Mouse (Mus musculus) testis, postnatal 10 days (tissue): ENCODE data around the gene Ccdc141.

Experiments
- DNase-seq: peaks from one replicate; pipeline ENCODE4 v3.0.0; 2021; ENCODE audit warnings: low spot score

The Ccdc141 gene

DNA sequence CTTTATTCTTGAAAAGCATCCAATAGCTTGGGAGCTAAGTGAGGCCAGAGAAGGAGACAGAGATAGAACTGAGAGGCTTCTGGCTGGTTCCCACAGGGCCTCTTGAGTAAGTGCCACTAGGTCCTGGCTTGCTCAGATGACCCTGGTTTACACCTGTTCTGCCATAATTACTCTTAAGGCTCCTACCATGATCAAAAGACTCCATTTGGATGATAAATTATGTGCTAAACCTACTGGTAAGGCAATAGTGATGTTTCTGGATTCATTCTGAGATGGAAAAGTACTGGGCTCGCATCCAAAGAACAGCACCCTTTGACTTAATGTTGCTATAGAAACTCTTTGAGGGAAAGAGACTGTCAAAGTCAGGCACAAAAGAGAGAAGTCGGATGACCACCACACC lies 3.9 kb upstream of the Ccdc141 start:
- no peak for DNase-seq

DNA sequence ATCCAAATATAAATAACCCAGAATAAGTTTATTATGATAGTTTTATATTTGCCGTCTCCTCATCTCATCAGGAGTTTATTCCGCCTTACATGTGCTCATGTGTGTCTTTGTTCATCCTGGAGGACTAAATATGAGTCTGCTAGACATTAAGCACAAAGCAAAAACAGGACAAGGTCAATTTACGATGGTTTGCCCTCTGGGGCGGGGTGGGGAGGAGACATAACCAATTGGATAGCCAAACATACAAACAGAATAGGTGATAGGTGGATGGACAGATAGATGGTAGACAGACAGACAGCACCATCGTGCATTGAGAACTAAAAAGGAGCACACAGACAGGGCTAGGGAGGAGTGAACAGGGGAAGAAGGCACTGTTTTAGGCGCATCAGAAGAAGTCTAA lies 3.4 kb upstream of the Ccdc141 start:
- DNase-seq = no peak

DNA sequence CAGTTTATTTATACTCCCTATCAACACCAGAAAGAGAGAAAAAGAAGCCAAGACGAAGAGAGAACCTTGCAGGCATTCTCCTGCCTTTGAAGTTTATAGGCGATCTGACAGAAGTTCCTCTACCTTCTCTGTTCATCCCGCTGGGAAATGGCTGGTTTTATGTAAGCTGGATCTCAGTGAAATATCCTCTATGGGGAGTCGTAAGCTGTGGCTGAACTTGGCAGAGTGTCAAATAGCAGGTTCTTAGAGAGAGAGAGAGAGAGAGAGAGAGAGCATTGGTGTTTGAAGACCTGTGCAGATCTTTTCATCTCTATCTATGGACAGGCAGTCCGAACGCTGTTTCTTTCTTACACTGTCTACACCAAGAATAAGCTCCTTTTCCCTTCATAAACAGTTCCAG lies 2.9 kb upstream of the Ccdc141 start:
- DNase-seq = no peak

DNA sequence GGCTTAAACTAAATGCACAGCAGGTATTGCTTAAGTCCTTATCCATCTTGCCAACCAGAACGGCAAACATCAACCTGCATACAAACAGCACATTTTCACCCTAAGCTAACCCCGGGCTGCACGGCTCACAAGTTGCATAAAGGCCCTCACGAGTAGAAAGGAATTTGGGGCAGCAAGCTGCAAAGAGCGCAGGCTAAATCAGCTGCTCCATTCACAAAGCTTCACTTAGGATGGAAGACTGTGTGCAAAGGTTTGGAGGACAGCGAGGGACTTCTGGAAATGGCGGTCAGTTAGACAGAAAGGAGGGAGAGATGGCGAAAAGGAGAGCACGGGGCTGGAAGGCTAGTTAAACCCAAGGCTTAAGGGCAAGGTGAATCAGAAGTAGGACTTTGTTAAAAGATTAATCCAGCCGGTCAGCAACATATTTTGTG lies 1.8 kb upstream of the Ccdc141 start:
- no peak for DNase-seq

DNA sequence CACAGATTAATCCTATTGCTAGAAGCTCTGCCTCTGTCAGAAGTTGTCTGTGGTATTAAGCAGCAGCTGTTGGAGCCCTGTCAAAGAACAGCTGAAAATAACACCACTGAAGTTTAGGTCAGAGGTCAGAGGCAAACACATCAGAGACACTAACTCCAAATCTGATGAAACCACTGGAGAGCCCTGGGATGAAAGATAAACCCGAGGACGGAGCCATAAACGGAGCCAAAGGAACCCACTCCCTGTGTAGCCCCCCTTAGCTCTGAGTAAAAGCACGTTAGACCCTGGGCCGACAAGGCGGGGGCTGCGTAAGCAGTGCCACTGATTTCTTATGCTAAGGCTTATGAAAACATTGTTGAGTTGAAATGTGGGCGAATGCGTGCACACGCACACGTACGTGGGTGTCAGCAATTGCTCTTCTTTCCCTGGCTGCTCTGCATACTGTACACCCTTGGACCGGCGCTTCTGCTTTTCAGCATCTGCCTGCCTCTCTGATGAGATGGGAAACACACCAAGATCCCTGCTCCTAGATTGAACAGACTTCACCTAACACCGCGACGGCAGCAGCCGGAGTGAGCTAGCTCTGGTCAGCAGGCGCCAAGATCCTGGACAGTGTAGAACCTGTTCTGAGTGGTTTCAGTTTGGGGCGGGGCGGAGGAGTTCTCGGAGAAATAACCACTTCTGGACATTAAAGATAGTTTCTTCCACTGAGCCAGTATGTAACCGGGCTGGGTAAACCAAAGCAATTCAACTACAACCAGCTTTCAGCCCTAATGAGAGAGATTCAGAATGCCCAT lies 1.2 kb upstream of the Ccdc141 start:
- DNase-seq = peak; percentile 60

DNA sequence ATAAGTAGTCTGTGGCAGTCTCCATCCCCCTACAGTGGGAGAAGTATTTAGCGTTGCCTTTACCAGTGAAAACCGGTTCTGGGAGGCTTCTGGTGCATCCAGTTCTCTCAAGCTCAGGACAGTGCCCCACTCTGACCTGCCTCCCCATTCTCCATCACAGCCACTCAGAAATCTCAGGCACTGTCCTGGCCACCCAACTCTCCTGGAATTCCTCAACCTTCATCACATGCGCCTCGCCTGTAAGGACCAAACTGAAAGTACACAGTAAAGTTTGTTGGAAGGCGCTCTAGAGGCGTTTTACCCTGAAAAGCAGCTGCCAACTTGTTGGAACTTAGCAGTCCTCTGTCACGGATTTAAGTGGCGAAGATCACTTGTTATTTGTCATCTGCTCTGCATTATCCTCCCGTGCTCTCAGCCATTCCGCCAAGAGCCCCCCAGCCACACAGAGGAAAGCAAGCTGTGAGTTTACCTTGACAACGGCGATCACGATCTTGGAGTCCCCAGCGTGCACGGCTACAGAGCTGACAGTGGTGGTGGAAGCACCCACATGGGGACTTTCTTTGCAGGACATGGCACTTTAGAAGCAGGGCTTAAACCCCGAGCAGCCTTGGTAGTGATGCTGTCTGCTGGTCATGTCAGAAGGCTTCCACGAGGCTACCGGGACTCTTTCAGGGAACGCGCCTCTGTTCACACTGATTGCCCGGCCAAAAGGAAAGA lies 362 bp downstream of the Ccdc141 start:
- DNase-seq = peak; percentile 52

DNA sequence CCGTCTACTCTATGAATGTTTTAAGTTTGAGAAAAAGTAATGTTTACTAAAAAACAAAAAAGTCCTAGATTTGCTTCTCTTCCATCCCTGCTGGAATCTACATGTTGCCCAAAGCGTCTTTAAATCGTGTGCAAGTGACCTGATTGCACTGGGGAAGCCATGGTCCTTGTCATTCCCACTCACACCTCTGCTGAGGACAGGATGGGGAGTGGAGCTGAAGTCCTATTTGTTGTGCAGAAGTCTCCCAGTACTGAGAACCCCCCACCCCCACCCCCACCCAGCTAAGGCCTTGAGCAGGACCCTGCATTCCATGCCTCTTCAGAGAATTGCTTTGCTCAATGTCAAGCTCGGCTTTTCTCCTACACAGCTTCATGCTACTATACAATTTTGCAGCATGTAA lies 1.2 kb downstream of the Ccdc141 start:
- no peak for DNase-seq

DNA sequence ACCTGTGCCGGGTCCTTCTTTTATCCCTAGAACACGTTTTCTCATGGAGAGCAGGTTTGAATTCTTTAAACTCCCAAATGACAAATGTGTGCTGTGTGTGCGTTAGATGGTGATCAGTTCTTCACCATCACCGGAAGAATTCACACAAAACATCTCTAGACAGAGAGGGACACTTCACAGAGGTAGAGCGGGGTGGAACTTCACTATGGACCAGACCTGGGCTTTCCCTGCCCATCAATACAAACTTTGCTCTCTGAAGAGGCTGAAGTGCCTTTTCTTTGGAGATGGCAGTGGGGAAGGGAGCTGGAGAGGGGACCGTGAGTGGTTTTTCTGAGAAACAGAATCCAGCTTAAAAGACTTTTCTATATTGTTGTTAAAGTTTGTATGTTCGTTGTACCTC lies 1.7 kb downstream of the Ccdc141 start:
- DNase-seq = no peak

DNA sequence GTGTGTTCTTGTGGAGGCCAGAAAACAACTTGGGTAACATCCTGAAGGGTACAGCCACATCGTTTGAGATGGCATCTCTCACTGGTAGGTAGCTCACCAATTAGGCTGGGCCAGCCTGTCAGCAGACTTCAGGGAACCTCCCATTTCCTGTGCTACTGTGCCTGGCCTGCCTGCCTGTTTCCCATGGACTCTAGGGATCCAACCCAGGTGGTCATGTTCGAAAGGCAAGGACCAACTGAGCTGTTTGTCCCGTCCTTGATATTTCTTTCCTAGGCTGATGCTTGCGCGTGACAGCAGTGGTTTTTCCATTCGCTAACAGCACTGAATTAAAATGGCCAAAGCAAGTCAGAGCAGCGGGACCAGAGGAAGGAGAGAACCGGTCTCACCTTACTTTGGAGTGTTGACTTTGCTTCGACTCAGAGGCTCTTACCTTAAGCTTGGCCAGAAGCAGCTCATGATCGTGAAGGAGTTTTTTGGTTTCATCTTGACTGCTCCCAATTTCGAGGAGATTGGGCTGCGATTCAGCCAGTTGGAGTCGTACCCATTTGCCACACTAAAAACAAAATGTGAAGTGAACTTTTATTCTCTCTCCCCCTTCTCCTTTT lies 2.3 kb downstream of the Ccdc141 start:
- no peak for DNase-seq

DNA sequence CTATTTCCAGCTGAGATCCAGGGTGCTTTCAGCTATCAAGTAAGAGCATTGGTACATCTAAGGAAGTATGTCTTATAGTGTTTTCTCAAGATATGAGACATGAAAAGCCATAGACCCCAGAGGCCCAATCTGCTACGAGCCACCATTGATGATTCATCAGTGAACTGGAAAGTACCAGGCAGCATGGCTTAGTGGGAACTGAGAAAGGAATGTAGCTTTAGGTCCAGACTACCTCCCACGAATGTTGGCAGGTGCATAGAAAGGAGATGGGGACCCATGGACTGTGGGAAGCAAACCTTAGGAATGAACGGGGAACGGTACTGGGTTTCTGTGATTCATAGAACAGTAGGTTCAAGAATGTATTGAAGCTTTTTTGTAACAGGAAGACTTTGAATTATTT lies 4.1 kb downstream of the Ccdc141 start:
- DNase-seq = no peak

DNA sequence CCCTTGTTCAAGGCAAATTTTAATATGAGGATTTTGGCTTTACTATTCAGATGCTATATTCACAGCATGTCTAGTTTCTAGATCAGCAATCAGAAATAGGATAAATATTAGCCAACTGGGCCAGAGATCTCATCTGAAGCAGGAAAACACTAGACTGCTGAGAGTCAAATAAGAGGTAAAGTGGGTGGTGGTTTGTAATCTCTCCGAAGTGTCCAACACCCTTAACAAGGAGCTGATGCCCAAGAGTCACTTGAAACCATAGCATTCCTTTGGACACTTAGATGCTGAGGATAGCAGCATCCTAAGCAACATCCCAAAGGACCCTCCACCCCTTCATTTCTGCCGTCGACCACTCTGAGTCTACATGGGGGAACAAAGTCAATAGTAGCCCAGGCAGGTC lies 5.8 kb downstream of the Ccdc141 start:
- DNase-seq = no peak

DNA sequence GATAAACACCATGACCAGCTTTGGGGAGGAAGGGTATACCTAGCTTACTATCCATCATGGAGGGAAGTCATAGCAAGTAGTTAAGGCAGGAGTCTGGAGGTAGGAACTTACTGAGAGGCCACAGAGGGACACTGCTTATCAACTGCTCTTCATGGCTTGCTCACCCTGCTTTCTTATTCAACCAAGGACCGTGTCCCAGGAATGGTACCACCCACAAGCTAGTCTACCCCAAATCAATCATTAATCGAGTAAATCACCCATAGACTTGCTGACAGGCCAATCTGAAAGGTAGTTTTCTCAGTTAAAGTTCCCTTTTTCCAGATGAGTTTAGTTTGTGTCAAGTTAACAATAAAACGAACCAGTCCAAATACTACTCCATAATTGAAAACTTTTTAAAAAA lies 7.1 kb downstream of the Ccdc141 start:
- no peak for DNase-seq

DNA sequence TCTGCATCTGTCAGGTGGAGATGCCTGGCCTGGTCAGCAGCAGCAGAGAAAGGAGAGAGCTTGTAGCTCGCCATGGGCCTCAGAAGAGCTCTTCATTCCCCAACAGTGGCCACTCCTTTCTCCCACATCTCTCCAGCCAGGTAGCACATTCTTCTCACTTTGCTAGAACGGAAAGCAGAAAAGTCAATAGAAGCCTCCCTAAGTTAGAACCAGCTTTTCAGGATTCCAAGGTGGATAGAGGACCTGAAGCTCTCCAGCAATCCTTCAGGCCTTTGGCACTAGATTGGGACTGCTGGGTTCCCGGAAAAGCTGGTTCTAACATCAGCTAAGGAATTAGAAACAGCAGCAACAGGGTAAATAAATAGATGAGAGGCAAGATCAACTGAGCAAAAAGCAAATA lies 8.3 kb downstream of the Ccdc141 start:
- DNase-seq = no peak

DNA sequence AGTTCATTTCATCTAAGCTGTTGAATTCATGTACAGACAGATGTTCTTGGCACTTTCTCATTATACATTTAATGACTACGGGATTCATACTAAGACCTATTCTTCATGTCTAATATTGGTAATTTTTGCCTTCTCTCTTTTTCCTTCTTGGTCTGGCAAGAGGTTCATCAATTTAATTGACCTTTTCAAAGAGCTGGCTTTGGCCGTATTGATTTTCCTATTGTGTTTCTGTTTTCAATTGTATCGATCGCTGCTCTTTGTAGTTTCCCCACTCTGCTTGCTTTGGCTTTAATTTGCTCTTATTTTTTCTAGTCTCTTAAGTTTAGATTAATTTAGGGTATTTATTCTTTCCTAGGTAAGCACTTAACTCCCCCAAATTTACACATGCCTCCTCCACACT lies 12.9 kb downstream of the Ccdc141 start:
- DNase-seq = no peak

DNA sequence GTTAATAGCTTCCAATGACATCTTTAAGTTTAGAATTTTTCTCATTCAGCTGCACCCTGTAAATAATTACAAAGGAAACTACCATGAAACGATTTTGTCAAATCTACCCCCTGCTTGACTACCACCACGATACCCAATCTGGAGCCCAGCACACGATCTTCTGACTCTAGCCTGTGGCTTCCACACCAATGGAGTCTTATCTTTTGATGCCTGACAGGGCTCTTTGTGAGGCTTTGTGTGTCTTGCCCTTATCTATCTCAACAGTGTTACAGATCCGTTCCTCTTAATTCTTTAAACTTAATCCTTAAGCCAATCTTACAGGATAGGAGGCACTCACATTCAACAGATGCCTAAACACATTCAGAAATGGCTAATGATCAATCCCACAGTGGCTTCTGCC lies 16.4 kb downstream of the Ccdc141 start:
- no peak for DNase-seq

DNA sequence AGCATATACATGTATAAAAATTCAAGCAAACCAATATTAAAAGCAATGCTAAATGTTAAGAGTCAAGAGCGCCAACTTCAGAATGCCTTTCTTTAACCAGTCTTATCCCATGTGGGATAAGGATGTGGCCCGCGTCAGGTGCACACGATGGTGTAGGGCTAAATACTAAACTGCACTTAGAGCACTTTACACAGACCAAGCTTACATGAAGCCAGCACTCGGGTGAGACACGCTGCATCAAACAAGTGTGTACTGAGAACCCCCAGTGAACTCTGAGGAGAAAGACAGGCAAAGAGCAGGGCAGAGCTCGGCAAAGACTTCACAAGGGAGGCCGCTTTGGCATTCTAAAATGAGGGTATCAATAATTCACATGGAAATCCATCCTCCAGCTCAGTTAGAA lies 19.2 kb downstream of the Ccdc141 start:
- no peak for DNase-seq

DNA sequence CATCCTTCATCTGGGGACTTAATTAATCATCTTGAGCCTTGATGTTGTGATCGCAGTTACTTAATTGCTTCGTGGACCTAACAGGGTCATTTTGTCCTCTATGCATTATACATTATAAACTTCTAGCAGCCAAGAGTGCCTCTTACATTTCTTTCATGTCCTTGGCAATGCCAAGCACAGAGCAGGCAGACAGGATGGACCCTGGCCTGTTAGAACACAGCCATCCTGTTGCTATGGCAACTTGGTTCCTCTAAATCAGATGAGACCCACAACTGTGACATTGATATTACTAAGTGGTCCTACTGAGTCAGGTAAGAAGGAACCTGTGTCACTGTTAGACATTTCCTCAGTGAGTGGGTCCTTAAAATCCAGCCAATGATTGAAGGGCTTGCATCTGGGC lies 20.9 kb downstream of the Ccdc141 start:
- no peak for DNase-seq

DNA sequence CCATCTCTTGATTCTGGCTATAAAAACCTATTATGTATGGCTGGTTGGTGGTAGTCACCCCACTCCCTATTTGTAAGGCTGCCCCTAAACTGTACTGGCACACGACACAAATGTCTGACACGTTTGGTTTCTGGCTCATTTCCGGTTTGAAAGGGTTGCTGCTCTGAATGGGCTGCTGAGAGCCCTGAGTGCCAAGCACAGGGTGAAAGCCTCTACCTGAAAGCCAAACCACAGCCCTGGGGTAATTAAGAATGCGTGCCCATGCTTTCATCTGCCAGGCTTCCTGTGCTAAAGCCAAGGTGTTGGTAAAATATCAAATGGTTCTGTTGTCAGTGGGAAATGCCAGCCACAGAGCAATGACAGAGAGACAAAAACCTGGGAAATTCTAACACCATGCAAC lies 22.2 kb downstream of the Ccdc141 start:
- no peak for DNase-seq

DNA sequence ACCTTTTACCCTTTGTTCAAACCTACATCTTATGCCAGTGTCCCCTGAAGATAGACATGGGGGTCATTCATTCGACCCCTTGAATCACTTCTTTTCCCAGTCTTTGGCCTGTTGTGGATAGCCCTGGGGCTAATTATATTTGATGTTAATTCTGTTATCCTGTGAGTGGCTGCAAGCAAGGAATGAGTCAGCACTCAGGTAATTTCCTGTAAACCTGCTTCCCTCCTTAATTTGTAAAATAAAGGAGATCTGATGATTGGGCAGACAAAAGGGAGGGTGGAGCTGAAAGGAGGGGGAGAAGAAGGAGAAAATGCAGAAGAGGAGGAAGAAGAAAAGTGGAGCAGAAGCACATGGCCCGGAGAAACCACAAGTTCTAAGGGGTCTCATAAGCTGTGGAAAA lies 23.5 kb downstream of the Ccdc141 start:
- no peak for DNase-seq

DNA sequence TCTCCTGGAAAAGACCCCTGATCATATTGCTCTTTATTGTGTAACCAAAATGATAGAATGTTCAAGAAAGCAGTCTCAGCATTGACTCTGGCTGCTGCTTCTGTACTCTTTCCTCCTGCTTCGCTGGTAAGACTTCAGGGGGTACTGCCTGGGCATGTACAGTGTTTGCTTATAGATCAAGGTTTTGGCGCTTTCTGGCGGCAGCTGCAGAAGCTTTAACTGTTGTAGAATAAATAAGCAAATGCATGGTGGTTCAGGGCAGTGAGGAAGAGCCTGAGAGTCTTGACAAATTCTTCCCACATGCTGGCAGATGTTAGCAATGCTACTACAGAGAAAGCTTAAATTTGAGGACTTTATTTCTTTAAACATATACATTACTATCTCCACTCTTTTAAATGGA lies 24.1 kb downstream of the Ccdc141 start:
- no peak for DNase-seq

DNA sequence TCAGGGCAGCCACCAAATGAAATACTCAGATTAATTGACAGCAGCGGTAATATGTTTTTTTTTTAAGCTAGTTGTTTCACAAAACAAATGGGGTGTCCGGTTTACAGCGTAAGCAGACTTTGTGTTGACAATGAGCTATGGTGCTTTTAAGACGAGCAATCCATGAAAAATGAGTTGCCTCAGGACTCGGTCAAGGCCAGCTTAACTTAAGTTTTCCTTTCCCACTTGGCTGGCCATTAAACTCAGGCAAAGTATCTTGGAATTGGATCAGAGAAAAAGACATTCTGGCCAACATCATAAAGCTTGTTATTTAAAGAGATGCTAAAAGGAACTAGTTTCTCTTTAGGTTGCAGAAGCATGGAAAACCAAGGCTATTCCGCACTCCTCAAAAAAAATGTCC lies 26.9 kb downstream of the Ccdc141 start:
- no peak for DNase-seq

DNA sequence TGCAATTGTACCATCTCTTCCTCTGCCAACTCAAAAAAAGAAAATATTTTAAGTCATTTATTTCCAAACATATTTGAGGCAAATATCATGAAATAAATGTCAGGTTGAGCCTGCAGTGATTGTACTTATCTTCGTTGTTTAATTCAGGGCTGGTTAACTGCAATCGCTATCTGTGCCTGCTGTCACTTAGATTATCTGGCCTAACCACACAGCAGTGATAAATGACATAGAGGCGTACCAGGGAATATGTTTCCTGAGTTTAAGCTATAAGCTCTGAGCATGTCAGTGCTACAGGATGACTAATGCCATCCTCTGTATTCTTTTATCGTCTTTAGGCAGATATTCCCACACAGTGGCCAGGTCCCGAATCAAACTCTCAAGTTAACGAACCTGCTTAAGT lies 31.6 kb downstream of the Ccdc141 start:
- DNase-seq = no peak

DNA sequence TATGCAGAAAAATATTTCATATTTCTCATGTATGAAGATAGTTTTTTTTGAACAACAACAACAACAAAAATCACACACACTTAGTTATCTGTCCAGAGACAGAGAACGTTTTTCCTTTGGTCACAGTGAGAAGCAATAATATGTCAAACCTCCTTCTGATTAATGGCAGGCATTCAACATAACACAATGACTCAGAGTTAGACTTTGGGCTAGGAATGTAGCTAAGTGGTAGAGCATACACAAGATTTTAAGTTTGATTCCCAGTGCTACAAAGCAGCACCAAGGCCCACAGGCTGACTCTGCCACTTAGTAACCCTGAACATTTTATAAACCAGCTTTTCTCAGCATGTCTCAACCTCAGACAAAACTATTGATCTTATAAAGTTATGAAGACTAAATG lies 35.5 kb downstream of the Ccdc141 start:
- no peak for DNase-seq
